In genomic region chr8:86647771-86648170, GRCm38 (mm10) we compare ENCODE assay signal across 26 mouse cellular contexts.
"Had no signal": no experiment of that assay in that cellular context is flagged by ENCODE, and none has a peak within 500 bp of the region (broad histone marks: within the 10 kb centered on the region; RNA-seq: fewer than 3 reads in every experiment).

No protein-coding gene starts in this region.

- H3K4me1 ChIP-seq: heart, embryonic 13.5 days; heart, embryonic 15.5 days; hindbrain, embryonic 13.5 days; hindbrain, embryonic 15.5 days; limb, embryonic 10.5 days; limb, embryonic 12.5 days; liver, embryonic 13.5 days; liver, embryonic 15.5 days had no signal

- ATAC-seq: hindbrain, postnatal 0 days; intestine, embryonic 16.5 days had no signal

- DNase-seq: gastrocnemius, adult 2 months; gastrocnemius, postnatal 10 days; gastrocnemius, postnatal 25 days; heart, adult 11 months; heart, adult 2 months; heart, postnatal 14 days; heart, postnatal 36 days; kidney, adult 11 months; kidney, adult 8-10 months; kidney, postnatal 10 days; kidney, postnatal 25 days; kidney, postnatal 4 days; layer of hippocampus, adult 9-11 months; liver; liver, embryonic 13.5 days had no signal

- H3K4me3 ChIP-seq: gastrocnemius, adult 2 months; heart, adult 2 months; heart, embryonic 13.5 days; heart, embryonic 15.5 days; hindbrain, embryonic 13.5 days; hindbrain, embryonic 15.5 days; limb, embryonic 10.5 days; limb, embryonic 12.5 days; liver, embryonic 13.5 days; liver, embryonic 15.5 days had no signal

- H3K27ac ChIP-seq: gastrocnemius, adult 2 months; heart, adult 2 months; heart, embryonic 13.5 days; heart, embryonic 15.5 days; hindbrain, embryonic 13.5 days; hindbrain, embryonic 15.5 days; hindbrain, postnatal 0 days; limb, embryonic 10.5 days; limb, embryonic 12.5 days; liver, embryonic 13.5 days; liver, embryonic 15.5 days had no signal

- H3K9ac ChIP-seq: heart, embryonic 13.5 days; heart, embryonic 15.5 days; hindbrain, embryonic 13.5 days; hindbrain, embryonic 15.5 days; limb, embryonic 12.5 days; liver, embryonic 13.5 days; liver, embryonic 15.5 days had no signal

- H3K9me3 ChIP-seq: heart, embryonic 13.5 days; heart, embryonic 15.5 days; hindbrain, embryonic 13.5 days; hindbrain, embryonic 15.5 days; limb, embryonic 10.5 days; limb, embryonic 12.5 days; liver, embryonic 13.5 days; liver, embryonic 15.5 days had no signal

- H3K4me2 ChIP-seq: heart, embryonic 11.5 days; heart, embryonic 13.5 days; heart, embryonic 15.5 days; hindbrain, embryonic 13.5 days; hindbrain, embryonic 15.5 days; limb, embryonic 12.5 days; liver, embryonic 11.5 days; liver, embryonic 13.5 days; liver, embryonic 15.5 days had no signal

- H3K27me3 ChIP-seq: heart, embryonic 13.5 days; heart, embryonic 15.5 days; hindbrain, embryonic 13.5 days; hindbrain, embryonic 15.5 days; limb, embryonic 12.5 days; liver, embryonic 13.5 days; liver, embryonic 15.5 days had no signal
